29 mouse cellular contexts compared by ENCODE assay signal in the genomic region with DNA sequence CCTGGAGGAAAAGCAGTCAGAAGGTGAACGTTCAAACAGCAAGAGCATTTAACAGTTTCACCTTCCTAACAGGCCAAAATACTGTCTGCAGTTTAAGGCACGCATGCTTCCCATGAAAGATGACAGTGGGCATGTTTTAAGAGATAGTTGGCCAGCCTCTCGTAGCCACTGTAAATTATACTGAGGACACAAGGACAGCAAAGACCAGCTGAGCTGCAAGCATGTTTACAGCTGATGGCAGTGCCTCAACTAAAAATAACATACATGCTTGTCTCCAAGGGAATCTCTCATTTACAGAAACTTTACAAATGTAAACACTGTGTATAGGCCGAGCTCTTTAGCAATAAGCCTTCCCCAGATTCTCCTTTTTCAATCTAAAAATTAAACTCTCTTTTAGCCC. TPM values are rescaled to one million over a fixed set of nuclear protein-coding genes. Genes with fewer than 3 reads are reported as not detected.
A peak's percentile ranks its signal among the peaks of the same experiment; 100 is the strongest.
DNase-seq lines count a peak whose midpoint lies in the region; ATAC-seq and TF ChIP-seq lines count a peak whose summit lies in the region.
"Had no signal": no experiment of that assay in that cellular context is flagged by ENCODE, and none has a peak within 500 bp of the region (broad histone marks: within the 10 kb centered on the region; RNA-seq: fewer than 3 reads in every experiment).

No protein-coding gene starts in this region.

- H3K36me3 ChIP-seq in heart, embryonic 13.5 days = peaks cover 18% of the 10 kb centered on the region
- H3K36me3 ChIP-seq in lung, embryonic 14.5 days (ENCODE audit: insufficient read depth) = 0 out of 2 replicates have a peak, but pooled peaks cover 3% of the 10 kb centered on the region

- H3K4me1 ChIP-seq in heart, embryonic 13.5 days = peaks cover 45% of the 10 kb centered on the region
- H3K4me1 ChIP-seq in lung, embryonic 14.5 days (ENCODE audit: insufficient read depth) = no peaks in the 10 kb centered on the region
- H3K4me1 ChIP-seq: neural tube, embryonic 12.5 days had no signal

- peak overlapping the region; percentile 6; the same call in 1 of the 2 replicates for H3K27ac ChIP-seq in heart, embryonic 13.5 days (replicated peaks)
- H3K27ac ChIP-seq in lung, embryonic 14.5 days (ENCODE audit: low read depth) = no peak overlapping the region; the same call in 1 of the 2 replicates
- H3K27ac ChIP-seq: hindbrain, embryonic 14.5 days; neural tube, embryonic 12.5 days had no signal

- no peak overlapping the region for H3K4me3 ChIP-seq in heart, embryonic 13.5 days
- H3K4me3 ChIP-seq in lung, embryonic 14.5 days (ENCODE audit: low read depth, low read length) = no peak overlapping the region
- H3K4me3 ChIP-seq: erythroblast, embryonic 14.5 days; neural tube, embryonic 12.5 days had no signal

- H3K27me3 ChIP-seq in heart, embryonic 13.5 days (replicated peaks) = no peaks in the 10 kb centered on the region
- H3K27me3 ChIP-seq in lung, embryonic 14.5 days (ENCODE audit: insufficient read depth, low read length) = no peaks in the 10 kb centered on the region
- H3K27me3 ChIP-seq: neural tube, embryonic 12.5 days had no signal

- no peak overlapping the region for H3K4me2 ChIP-seq in heart, embryonic 13.5 days
- H3K4me2 ChIP-seq in lung, embryonic 14.5 days = no peak overlapping the region
- H3K4me2 ChIP-seq: hindbrain, embryonic 14.5 days; neural tube, embryonic 12.5 days had no signal

- TF ChIP-seq CTCF in lung, embryonic 14.5 days (IDR thresholded peaks at IDR 0.05; ENCODE audit: low read depth) = no peak

- no peaks in the 10 kb centered on the region for H3K9me3 ChIP-seq in heart, embryonic 13.5 days
- H3K9me3 ChIP-seq in lung, embryonic 14.5 days (ENCODE audit: low read depth, low read length) = no peaks in the 10 kb centered on the region
- H3K9me3 ChIP-seq: neural tube, embryonic 12.5 days had no signal

- DNase-seq in gastrocnemius, adult 18-20 months (ENCODE audit: low spot score) = peak; percentile 46
- DNase-seq in gastrocnemius, adult 8-10 months (ENCODE audit: low spot score in 2 of 2) = no peak
- DNase-seq in heart, adult 9 months (ENCODE audit: low spot score in 2 of 2) = no peak
- DNase-seq in lung, embryonic 14.5 days = peak; percentile 37
- DNase-seq in lung, postnatal 25 days (ENCODE audit: low spot score) = no peak
- DNase-seq: adrenal gland, postnatal 25 days; cerebellum, adult 9-10 months; gastrocnemius, postnatal 14 days; heart, postnatal 36 days; kidney, adult 9 months; kidney, postnatal 14 days; layer of hippocampus, postnatal 36 days; lung, postnatal 4 days; midbrain, embryonic 14.5 days; right cerebral cortex, postnatal 14 days; spleen, adult 18-20 months had no signal

- WGBS in heart, embryonic 13.5 days = 49% methylated on average over 4 of the region's 4 CpGs
- WGBS in lung, embryonic 14.5 days = 38% methylated on average over 4 of the region's 4 CpGs

- no peak for ATAC-seq in heart, embryonic 13.5 days (ENCODE audit: extremely low read depth, insufficient number of reproducible peaks, low FRiP score, low TSS enrichment)
- no peak; the same call in 1 of the 2 replicates for ATAC-seq in lung, embryonic 14.5 days (ENCODE audit: insufficient read depth)
- no peak for ATAC-seq in monocyte, adult 5-6 weeks (replicated peaks; ENCODE audit: insufficient number of reproducible peaks, low FRiP score, low TSS enrichment, poor library complexity, severe bottlenecking)
- ATAC-seq: forebrain, embryonic 14.5 days had no signal

- no peak overlapping the region for H3K9ac ChIP-seq in heart, embryonic 13.5 days
- no peak overlapping the region for H3K9ac ChIP-seq in lung, embryonic 14.5 days
- H3K9ac ChIP-seq: hindbrain, embryonic 14.5 days; neural tube, embryonic 12.5 days had no signal

RNA-seq across cellular contexts. Expression of a gene that starts 47.6 kb away (rescaled TPM):
- total RNA-seq in gastrocnemius, adult 18-20 months (2021) = not detected
- total RNA-seq in gastrocnemius, adult 8-10 months (2022) = not detected
- polyA plus RNA-seq in heart, embryonic 13.5 days (2015; fragmentation: Nextera tagmentation; extraction: Ambion mirVana) = not detected in 2 replicates
- not detected in 2 replicates for polyA plus RNA-seq in lung, embryonic 14.5 days (2014; fragmentation: Nextera tagmentation; extraction: Ambion mirVana)
- 5.7 to 20.8 TPM (median 19.6 TPM) in 3 replicates for total RNA-seq in monocyte, adult 5-6 weeks (2017)
- total RNA-seq: adrenal gland, postnatal 25 days; gastrocnemius, postnatal 14 days; heart, postnatal 36 days; layer of hippocampus, adult 8-10 months; layer of hippocampus, postnatal 36 days; left cerebral cortex, postnatal 10 days; liver, adult 2 months; megakaryocyte-erythroid progenitor cell, adult 5-6 weeks had no signal
- polyA plus RNA-seq: erythroblast, embryonic 14.5 days; forebrain, embryonic 14.5 days; frontal cortex, adult 2 months; hindbrain, embryonic 14.5 days; limb, embryonic 11.5 days; liver, embryonic 16.5 days; midbrain, embryonic 14.5 days; neural tube, embryonic 12.5 days had no signal

Comparison
In these comparisons a context has a peak if more than half of its experiments do, and no peak if none do; other contexts are left out.
1. DNase-seq: peak in gastrocnemius, adult 18-20 months (single experiment) and lung, embryonic 14.5 days (single experiment); none in gastrocnemius, adult 8-10 months (0 of 2), heart, adult 9 months (0 of 2) and lung, postnatal 25 days (single experiment).